Mouse (Mus musculus) megakaryocyte, adult 5-6 weeks (primary cell): ENCODE measurements around the gene Cd82. TPM values are rescaled to one million over a fixed set of nuclear protein-coding genes. Genes with fewer than 3 reads are reported as not detected.

Experiments used
- ATAC-seq: 2 replicates; pipeline ENCODE4 v1.8.0; 2016; ENCODE audit warnings: mild to moderate bottlenecking, inconsistent platforms; ENCODE audit not compliant: poor library complexity, severe bottlenecking
- total RNA-seq, 2 experiments: library from RNA; stranded (forward) in 1 of 2; stranded (reverse) in 1 of 2; fragments of 153-499, 151-499 nt in 1 of 2; fragments of 221-1000, 200-1000 nt in 1 of 2; gene quantifications; 2 replicates each; pipeline versions ENCODE4 v1.2.3 to v1.2.4; 2015 to 2017

The Cd82 gene
- total RNA-seq, 2 experiments from 2014 or later, result 30.1 to 43.1 TPM

- ATAC-seq, result peak; percentile 63
Measured at GRCm38 (mm10) chr2:93421320-93421719, 41.6 kb downstream of the Cd82 start.

- no peak for ATAC-seq
Measured at GRCm38 (mm10) chr2:93419971-93420370, 43.0 kb downstream of the Cd82 start.

GRCm38 (mm10) chr2:93418396-93418795, 44.5 kb downstream of the Cd82 start:
- ATAC-seq, result peak; percentile 65

GRCm38 (mm10) chr2:93416874-93417709, 45.8 kb downstream of the Cd82 start:
- ATAC-seq, result no peak

DNA sequence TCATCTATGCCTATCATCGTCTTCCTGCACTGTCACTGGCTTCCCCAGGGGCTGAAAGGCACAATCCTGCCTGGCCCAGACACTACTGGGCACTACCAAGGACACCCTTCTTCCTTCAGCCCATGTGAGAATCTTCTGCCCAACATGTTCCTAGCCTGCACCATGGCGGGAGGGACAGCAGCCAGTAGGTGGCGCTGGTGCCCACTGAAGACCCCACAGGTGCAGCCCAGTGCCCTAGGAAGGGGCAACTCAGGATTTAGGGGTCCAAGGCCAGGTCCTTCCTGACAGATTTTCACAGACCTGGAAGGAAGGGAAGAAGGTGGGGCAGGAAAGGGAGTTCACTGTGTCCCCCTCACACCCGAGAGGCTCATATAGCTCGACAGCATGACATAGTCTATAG, 47.7 kb downstream of the Cd82 start:
- ATAC-seq, result 0 out of 2 replicates have a peak, but pooled peaks have one; percentile 30

GRCm38 (mm10) chr2:93414163-93414562, 48.8 kb downstream of the Cd82 start:
- no peak for ATAC-seq

GRCm38 (mm10) chr2:93413367-93414014, 49.4 kb downstream of the Cd82 start:
- ATAC-seq, result peak; percentile 67

DNA sequence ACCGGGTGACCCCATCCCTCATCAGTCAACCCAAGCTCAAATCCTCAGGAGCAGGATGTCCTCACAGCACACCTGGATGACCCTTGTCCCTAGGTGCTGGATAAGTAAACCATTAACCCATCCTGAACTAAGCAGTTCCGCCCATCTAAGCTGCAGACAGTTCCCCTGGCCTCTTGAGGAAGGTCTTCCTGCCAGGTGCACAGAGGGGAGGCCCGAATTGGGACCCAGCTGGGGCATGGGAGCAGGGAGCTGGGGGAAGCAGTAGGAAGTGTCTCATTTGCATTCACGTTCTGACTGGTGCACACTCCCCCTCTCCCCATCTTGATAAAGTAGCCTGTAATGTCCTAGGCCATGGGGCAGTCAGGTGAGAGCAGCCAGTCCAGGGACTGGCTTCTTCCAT, 50.8 kb downstream of the Cd82 start:
- no peak for ATAC-seq

DNA sequence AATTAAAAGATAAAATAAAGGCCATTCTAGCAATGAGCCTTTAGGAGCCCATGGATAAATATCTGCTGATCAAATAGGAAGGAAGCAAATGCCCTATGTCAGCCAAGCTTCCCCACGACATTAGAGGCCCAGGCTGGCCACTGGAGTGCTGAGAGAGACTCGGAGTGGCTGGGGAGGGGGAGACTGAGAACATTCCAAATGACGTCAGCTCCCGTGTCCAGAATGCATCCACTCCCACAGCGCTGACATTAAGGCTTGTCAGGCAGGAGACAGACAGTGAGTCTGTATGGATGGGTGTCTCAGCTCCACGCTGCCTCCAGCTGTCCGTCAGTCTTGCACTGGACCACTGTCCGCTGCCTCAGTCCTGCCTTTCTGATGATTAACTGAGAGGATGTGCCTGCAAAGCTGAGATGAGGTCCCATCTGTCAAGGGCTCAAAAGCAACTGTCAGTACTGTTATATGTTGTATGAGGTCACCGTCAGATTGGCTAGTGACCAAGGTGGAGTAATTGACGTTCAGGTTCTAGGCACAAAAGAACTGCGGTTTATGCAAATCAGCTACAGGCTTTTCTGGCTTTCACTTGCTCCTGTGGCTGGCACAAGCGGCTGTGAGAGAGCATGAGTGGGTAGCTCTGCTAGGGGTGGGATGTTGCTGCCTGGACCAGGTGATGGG, 51.9 kb downstream of the Cd82 start:
- ATAC-seq, result no peak

DNA sequence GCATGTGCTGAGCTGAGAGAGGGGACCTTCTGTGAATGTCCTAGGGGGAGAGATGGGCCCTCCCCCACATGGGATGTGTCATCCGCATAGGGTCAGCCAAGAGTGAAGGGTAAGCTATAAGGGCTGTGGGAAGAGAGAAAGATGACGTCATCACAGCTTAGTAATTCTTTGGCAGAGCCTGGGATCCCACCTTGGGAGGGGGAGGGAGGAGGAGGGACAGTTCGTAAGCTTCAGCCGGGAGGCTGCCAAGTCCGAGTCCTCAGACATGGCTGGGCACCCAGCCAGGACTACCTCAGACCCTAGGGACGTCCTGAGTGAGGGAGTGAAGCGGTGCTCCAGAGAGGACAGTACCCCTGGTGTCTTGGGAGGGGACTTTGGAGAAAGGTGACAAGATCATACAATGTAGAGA, 57.9 kb downstream of the Cd82 start:
- no peak for ATAC-seq

DNA sequence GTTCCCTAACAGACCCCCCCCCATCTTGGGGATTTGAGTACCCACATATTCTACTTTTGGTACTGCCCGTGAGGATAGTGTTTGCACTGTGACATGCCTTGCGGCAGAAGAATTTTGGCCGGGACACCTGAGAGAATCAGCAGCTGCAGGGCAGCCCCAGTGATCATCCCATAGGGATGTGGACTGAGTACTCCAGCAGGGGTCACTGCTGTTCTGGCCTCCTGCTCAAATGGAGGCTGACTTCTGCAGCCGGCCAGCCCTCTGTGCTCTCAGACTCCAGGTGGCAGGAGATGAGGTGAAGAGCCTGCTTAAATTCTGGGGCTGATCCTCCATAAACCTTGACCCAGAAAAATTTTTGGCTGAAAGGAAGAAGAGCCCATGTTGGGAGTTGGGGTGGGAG, 58.8 kb downstream of the Cd82 start:
- ATAC-seq, result 0 out of 2 replicates have a peak, but pooled peaks have one; percentile 21

GRCm38 (mm10) chr2:93403267-93403666, 59.7 kb downstream of the Cd82 start:
- ATAC-seq, result no peak

GRCm38 (mm10) chr2:93391198-93391597, 71.7 kb downstream of the Cd82 start:
- ATAC-seq, result no peak

DNA sequence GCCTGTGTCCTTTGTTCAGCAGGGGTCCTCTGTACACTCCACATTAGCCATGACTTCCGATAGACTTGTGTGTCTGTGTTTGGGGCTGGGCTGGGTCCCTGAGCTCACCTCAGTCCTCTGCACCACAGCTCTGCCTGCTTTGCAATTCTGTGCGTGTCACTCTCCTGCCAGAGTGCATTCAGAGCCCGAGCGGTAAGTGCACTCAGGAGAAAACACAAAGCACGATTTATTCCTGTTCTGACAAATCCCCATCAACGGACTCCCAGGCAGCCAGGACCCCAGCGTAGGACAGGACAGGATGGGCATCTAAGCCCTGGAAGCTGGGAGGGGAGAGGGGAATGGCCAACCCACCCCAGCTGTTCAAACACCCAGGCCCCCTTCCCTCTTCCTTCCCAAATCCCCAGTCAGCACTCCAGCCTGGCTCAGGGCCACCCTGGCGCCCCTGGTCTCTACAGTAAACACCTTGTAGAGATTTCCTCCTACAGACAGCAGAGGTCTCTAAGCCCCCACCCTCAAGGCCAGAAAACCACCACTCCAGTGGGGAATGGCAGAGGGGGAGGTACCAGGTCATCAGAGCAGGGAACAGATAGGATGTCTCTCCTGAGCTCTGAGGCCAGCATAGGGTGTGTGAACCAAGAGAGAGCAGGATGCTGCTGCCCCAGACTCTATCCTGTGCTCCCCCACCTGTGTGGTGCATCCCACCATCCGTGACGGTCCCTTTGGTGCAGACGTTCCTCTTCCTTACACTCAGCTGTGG, 72.6 kb downstream of the Cd82 start:
- ATAC-seq, result no peak

DNA sequence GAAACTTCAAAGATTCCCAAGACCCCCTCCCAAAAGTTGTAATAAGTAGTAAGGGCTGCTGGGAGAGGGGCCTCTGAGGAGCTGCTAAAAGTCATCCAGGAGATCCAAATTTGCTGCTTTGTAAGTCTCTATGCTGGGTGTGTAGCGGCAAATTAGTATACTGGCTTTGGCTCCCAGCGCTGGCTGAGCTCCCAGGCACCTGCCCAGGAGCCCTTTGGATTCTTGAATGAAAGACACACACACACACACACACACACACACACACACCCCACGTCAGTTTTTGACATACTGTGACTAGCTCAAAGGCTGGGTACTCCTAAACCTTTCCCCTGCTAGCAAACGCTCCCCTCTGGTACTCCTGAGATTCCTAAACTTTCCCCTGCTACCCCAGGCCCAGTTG, 76.0 kb downstream of the Cd82 start:
- ATAC-seq, result no peak

DNA sequence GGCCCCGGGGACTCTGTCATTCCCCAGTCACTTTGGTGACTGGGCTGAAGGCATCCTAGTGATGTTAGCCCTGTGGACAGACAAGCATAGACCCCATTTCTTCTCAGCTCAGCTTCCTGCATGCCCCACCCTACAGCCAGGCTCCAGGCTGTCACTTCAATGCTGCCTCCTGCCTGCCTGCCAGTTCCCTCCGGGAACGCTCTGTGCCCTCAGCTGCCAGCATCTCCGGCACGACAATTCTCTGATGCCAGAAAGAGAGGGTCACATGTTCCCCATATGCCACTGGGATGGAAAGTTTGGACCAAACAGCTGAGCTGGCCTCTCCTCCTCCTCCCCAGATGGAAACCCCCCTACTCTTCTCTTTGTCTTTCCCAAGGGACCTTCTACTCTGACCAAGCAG, 79.1 kb downstream of the Cd82 start:
- no peak for ATAC-seq

GRCm38 (mm10) chr2:93380680-93381089, 82.3 kb downstream of the Cd82 start:
- no peak for ATAC-seq

GRCm38 (mm10) chr2:93377797-93378196, 85.1 kb downstream of the Cd82 start:
- no peak for ATAC-seq

GRCm38 (mm10) chr2:93377157-93377556, 85.8 kb downstream of the Cd82 start:
- no peak for ATAC-seq

DNA sequence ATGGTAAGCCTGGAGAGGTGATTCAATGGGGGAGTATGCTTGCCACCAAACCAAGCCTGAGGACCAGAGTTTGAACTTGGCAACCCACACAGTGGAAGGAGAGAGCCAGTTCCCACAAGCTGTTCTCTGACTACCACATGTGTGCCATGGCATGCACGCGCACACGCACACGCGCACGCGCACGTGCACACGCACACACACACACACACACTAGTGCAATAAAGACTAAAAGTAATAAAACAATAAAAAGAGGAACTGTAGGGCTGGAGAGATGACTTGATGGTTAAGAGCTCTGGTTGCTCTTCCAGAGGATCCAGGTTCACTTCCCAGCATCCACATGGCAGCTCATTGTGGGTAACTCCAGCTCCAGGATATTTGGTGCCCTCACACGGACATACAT, 90.1 kb downstream of the Cd82 start:
- ATAC-seq, result no peak

DNA sequence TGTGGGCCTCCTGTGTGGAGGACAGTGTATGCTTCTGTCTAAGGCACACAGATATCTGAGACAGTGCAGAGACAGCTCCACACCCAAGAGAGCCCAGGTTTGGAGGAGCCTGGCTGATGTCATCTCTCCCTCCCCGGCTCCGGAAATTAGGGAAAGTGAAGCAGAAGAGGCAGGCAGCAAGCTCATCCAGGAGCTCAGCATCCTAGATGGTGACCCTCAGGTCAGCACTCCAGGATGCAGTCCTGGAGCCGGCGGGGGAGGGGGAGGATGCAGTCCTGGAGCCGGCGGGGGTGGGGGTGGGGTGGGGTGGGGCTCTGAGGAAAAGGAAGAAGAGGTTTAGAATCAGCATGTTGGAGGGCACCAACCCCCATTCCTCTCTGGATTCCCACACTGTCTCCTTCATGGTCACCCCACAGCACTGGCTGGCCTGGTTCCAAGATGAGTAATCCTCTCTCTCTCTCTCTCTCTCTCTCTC, 90.8 kb downstream of the Cd82 start:
- ATAC-seq, result no peak
